Mouse (Mus musculus): ENCODE measurements at regions not wholly inside any gene's neighbourhood (a gene's known extent, or its start where the extent isn't known, plus 50 kb on each side); places are given as distances from the start of the nearest gene placed in this dataset.
"Not testable (repeated sequence)": the region's sequence is repeated elsewhere in the genome, so short reads cannot be mapped to it uniquely, and the experiment has no call there.

DNA sequence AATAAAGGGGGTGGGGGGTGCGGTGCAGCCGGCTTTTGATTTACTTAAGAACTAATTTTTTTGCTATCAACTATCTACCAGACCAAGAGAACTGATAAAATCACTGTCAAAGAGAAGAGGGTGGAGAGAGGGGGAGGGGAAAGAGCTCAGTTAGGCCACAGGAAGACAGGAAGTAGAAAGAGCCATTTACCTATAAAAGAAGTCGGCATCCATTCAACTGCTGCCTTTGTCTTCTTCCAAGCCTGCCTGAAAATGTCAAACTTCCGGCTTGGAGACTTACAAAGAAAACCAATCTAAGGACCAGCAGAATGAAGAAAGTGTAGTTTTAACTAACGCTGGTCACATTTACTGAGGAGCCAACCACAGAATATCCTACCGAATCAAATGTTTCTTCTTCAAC is 562.4 kb downstream of the Nebl start:
- no peak for DNase-seq (ENCODE audit: extremely low spot score in 1 of 2, low spot score in 2 of 2)
- TF ChIP-seq CTCF (IDR thresholded peaks at IDR 0.05), result no peak
- Histone ChIP-seq H3K4me3 (no peak overlapping the region), H3K27ac (no peak overlapping the region)
- intact Hi-C loops (cut with DNase I), result no loop called here

DNA sequence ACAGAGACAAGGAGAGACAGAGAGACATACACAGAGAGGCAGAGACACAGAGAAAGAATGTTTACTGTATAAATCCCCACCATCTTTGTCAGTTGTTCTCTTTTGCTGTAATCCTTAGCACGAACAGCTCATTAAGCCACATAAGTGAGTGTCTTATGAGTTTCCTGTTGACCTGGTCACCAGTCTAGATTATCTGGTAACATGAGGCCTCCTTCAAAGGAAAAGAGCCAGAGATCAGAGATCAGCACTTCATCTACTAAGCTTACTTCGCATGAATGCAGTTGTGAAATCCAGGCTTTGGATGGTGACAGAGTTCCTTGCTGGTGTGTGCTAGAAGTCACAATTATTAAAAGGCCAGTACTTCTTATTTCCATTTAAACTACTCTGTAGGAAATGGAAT is 566.2 kb downstream of the Nebl start:
- DNase-seq (ENCODE audit: extremely low spot score in 1 of 2, low spot score in 2 of 2), result no peak
- Histone ChIP-seq H3K27ac (no peak overlapping the region), H3K4me3 (no peak overlapping the region)
- intact Hi-C loops (cut with DNase I), result no loop called here
- TF ChIP-seq CTCF (IDR thresholded peaks at IDR 0.05), result no peak

- no peak overlapping the region for H3K4me3 ChIP-seq
- H3K27ac ChIP-seq, result no peak overlapping the region
- TF ChIP-seq CTCF (IDR thresholded peaks at IDR 0.05), result no peak
- no peak for DNase-seq (ENCODE audit: extremely low spot score in 1 of 2, low spot score in 2 of 2)
- intact Hi-C loops (cut with DNase I), result no loop called here
Measured at GRCm38 (mm10) chr2:17158463-17158862, 572.8 kb downstream of the Nebl start.

DNA sequence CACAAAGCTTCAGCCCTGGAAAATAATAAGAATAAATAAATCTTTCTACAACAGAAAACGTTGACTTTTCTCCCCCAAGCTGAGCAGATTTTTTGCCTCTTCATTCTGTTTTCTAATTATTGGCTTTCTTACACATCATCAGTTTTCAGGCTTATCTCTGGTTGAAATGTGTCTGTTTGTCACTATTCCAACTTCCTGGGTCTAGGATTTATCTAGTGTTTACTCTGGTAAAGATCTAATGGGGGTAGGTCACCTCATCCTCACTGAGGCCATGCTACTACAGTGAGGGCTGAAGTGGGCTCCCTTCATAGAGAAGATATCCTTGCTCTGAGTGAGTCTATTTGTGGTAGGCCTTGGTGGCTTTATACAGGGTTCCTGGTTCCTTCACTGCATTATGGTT is 573.9 kb downstream of the Nebl start:
- intact Hi-C loops (cut with DNase I), result no loop called here
- Histone ChIP-seq H3K27ac (no peak overlapping the region), H3K4me3 (no peak overlapping the region)
- no peak for DNase-seq (ENCODE audit: extremely low spot score in 1 of 2, low spot score in 2 of 2)
- TF ChIP-seq CTCF (IDR thresholded peaks at IDR 0.05), result no peak

- no peak overlapping the region for H3K27ac ChIP-seq
- H3K4me3 ChIP-seq, result no peak overlapping the region
- TF ChIP-seq CTCF (IDR thresholded peaks at IDR 0.05), result no peak
- intact Hi-C loops (cut with DNase I), result no loop called here
- DNase-seq (ENCODE audit: extremely low spot score in 1 of 2, low spot score in 2 of 2), result no peak
Measured at GRCm38 (mm10) chr2:17155596-17155995, 575.7 kb downstream of the Nebl start.

- Histone ChIP-seq H3K4me3 (no peak overlapping the region), H3K27ac (no peak overlapping the region)
- DNase-seq (ENCODE audit: extremely low spot score in 1 of 2, low spot score in 2 of 2), result no peak
- intact Hi-C loops (cut with DNase I), result no loop called here
- TF ChIP-seq CTCF (IDR thresholded peaks at IDR 0.05), result no peak
Measured at GRCm38 (mm10) chr2:17123626-17124025, 607.6 kb downstream of the Nebl start.

- Histone ChIP-seq H3K4me3 (no peak overlapping the region), H3K27ac (no peak overlapping the region)
- TF ChIP-seq CTCF (IDR thresholded peaks at IDR 0.05), result no peak
- intact Hi-C loops (cut with DNase I), result no loop called here
- no peak for DNase-seq (ENCODE audit: extremely low spot score in 1 of 2, low spot score in 2 of 2)
Measured at GRCm38 (mm10) chr2:17117292-17117691, 614.0 kb downstream of the Nebl start.

- H3K4me3 ChIP-seq, result no peak overlapping the region
- H3K27ac ChIP-seq, result no peak overlapping the region
- DNase-seq (ENCODE audit: extremely low spot score in 1 of 2, low spot score in 2 of 2), result no peak
- TF ChIP-seq CTCF (IDR thresholded peaks at IDR 0.05), result no peak
- intact Hi-C loops (cut with DNase I), result no loop called here
Measured at GRCm38 (mm10) chr2:17111177-17111576, 620.1 kb downstream of the Nebl start.

GRCm38 (mm10) chr2:17101161-17101560 is 630.1 kb downstream of the Nebl start:
- Histone ChIP-seq H3K4me3 (no peak overlapping the region), H3K27ac (no peak overlapping the region)
- TF ChIP-seq CTCF (IDR thresholded peaks at IDR 0.05), result no peak
- no peak for DNase-seq (ENCODE audit: extremely low spot score in 1 of 2, low spot score in 2 of 2)
- intact Hi-C loops (cut with DNase I), result no loop called here

GRCm38 (mm10) chr2:17097546-17097945 is 633.7 kb downstream of the Nebl start:
- Histone ChIP-seq H3K4me3 (no peak overlapping the region), H3K27ac (no peak overlapping the region)
- no peak for DNase-seq (ENCODE audit: extremely low spot score in 1 of 2, low spot score in 2 of 2)
- intact Hi-C loops (cut with DNase I), result no loop called here
- TF ChIP-seq CTCF (IDR thresholded peaks at IDR 0.05), result no peak

DNA sequence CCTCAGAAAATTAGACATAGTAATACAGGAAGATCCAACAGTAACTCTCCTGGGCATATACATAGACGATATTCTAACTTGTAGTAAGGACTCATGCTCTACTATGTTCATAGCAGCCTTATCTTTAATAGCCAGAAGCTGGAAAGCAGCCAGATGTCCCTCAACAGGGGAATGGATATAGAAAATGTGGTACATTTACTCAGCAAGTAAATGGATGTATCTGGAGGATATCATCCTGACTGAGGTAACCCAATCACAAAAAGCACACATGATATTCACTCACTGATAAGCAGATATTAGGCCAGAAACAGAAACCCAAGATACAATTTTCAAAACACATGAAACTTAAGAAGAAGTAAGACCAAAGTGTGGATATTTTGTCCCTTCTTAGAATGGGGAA is 639.8 kb downstream of the Nebl start:
- intact Hi-C loops (cut with DNase I), result no loop called here
- DNase-seq (ENCODE audit: extremely low spot score in 1 of 2, low spot score in 2 of 2), result no peak
- no peak overlapping the region for H3K4me3 ChIP-seq
- TF ChIP-seq CTCF (IDR thresholded peaks at IDR 0.05), result no peak
- H3K27ac ChIP-seq, result no peak overlapping the region

DNA sequence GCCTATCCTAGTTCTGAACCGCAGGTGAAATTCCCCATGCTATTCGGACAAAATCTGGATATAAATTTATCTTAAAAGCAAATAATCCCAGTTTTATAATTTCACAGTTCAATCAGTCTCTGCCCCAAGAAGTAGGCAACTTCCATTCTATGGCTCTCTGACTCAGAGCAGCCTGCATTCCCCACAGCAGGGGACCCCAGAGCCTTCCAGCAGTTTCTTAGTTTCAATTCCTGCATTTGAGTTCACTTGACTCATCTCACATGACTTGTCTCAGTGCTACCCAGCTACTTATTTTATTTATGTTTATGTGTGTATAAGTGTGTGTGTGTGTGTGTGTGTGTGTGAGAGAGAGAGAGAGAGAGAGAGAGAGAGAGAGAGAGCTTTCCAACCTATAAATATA is 650.0 kb downstream of the Nebl start:
- DNase-seq (ENCODE audit: extremely low spot score in 1 of 2, low spot score in 2 of 2), result no peak
- Histone ChIP-seq H3K4me3 (no peak overlapping the region), H3K27ac (no peak overlapping the region)
- no peak for TF ChIP-seq CTCF (IDR thresholded peaks at IDR 0.05)
- intact Hi-C loops (cut with DNase I), result no loop called here

- H3K4me3 ChIP-seq; DNase-seq (ENCODE audit: extremely low spot score in 1 of 2, low spot score in 2 of 2); H3K27ac ChIP-seq; intact Hi-C loops (cut with DNase I): not testable (repeated sequence)
Measured at GRCm38 (mm10) chr2:17065149-17066145, 665.8 kb downstream of the Nebl start.

Measured in left cerebral cortex, adult 2 months (tissue).